Mouse (Mus musculus): Measurements from ENCODE around the gene Sgk2. TPM values are rescaled to one million over a fixed set of nuclear protein-coding genes. Genes with fewer than 3 reads are reported as not detected.

Gene Sgk2
- polyA plus RNA-seq, 1 experiment from 2014 or later, result 0.15 TPM

DNA sequence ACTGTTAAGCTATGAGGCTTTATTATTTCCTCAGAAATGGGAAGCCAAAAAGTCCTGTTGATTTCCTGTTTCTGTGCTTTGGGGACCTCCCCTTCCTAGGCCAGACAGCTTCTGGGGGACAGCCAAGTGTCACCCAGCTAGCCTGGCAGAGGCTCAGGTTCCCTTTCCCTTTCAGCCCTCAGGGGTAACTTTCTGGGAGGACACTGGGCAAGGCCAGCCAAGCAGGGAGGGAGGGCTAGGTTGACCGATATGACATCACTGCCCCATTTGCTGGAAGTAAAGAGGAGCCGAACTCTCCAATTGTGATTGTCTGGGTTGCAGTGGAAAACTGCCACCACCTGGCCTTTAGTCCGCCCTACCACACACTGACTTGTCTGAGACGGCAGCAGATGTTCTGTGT, 11.1 kb upstream of the Sgk2 start:
- ATAC-seq (ENCODE audit: low read depth), result no peak
- no peaks in the 10 kb centered on the region for H3K36me3 ChIP-seq (ENCODE audit: control insufficient read depth, insufficient read depth, low read length)
- no peak overlapping the region for H3K4me3 ChIP-seq (ENCODE audit: low read depth, low read length)
- H3K27me3 ChIP-seq (ENCODE audit: control insufficient read depth, insufficient read depth, low read length), result no peaks in the 10 kb centered on the region
- H3K9me3 ChIP-seq (ENCODE audit: control insufficient read depth, low read length), result no peaks in the 10 kb centered on the region
- H3K4me1 ChIP-seq (ENCODE audit: control insufficient read depth, insufficient read depth, low read length), result no peaks in the 10 kb centered on the region
- WGBS, result 56% methylated on average over 4 of the region's 4 CpGs
- no peak overlapping the region for H3K4me2 ChIP-seq (ENCODE audit: low read depth, low read length)
- no peak overlapping the region for H3K9ac ChIP-seq (replicated peaks; ENCODE audit: low read depth, low read length)
- no peak overlapping the region for H3K27ac ChIP-seq (ENCODE audit: low read depth, low read length)

GRCm38 (mm10) chr2:162984381-162984780, 2.7 kb upstream of the Sgk2 start:
- Histone ChIP-seq H3K9ac (replicated peaks; ENCODE audit: low read depth, low read length) (no peak overlapping the region), H3K4me3 (ENCODE audit: low read depth, low read length) (no peak overlapping the region), H3K9me3 (ENCODE audit: control insufficient read depth, low read length) (no peaks in the 10 kb centered on the region), H3K36me3 (ENCODE audit: control insufficient read depth, insufficient read depth, low read length) (no peaks in the 10 kb centered on the region), H3K4me1 (ENCODE audit: control insufficient read depth, insufficient read depth, low read length) (no peaks in the 10 kb centered on the region), H3K4me2 (ENCODE audit: low read depth, low read length) (no peak overlapping the region), H3K27ac (ENCODE audit: low read depth, low read length) (no peak overlapping the region), H3K27me3 (ENCODE audit: control insufficient read depth, insufficient read depth, low read length) (no peaks in the 10 kb centered on the region; the same call in 1 of the 2 replicates)
- ATAC-seq (ENCODE audit: low read depth), result no peak
- WGBS, result 94% methylated on average over 6 of the region's 6 CpGs

- Histone ChIP-seq H3K4me1 (ENCODE audit: control insufficient read depth, insufficient read depth, low read length) (no peaks in the 10 kb centered on the region), H3K9ac (replicated peaks; ENCODE audit: low read depth, low read length) (no peak overlapping the region), H3K4me2 (ENCODE audit: low read depth, low read length) (no peak overlapping the region), H3K27ac (ENCODE audit: low read depth, low read length) (no peak overlapping the region), H3K27me3 (ENCODE audit: control insufficient read depth, insufficient read depth, low read length) (no peaks in the 10 kb centered on the region; the same call in 1 of the 2 replicates), H3K9me3 (ENCODE audit: control insufficient read depth, low read length) (no peaks in the 10 kb centered on the region), H3K36me3 (ENCODE audit: control insufficient read depth, insufficient read depth, low read length) (no peaks in the 10 kb centered on the region), H3K4me3 (ENCODE audit: low read depth, low read length) (no peak overlapping the region)
- ATAC-seq (ENCODE audit: low read depth), result no peak; the same call in 1 of the 2 replicates
- WGBS, result 57% methylated on average over 3 of the region's 3 CpGs
These were observed 1.2 kb upstream of the Sgk2 start for GRCm38 (mm10) chr2:162985923-162986322.

DNA sequence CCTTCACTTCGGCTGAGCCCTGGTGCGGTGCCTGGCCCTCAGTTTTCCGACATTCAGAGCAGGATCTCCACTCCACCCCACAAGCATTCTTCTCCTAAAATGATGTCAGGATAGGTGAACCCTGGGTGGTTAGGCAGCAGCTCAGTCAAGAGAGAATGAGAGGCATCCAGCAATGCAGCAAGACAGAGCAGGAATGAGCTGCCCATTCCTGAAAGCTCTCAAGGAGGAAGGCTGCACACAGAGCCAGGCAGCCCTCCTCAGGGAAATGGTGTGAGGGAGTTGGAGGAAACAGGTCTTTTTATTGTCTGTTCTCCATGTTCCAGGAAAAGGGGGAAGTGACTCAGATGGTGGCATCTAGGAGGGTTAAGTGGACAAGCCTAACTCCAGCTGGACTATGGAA, 366 bp upstream of the Sgk2 start:
- Histone ChIP-seq H3K4me2 (ENCODE audit: low read depth, low read length) (no peak overlapping the region), H3K36me3 (ENCODE audit: control insufficient read depth, insufficient read depth, low read length) (no peaks in the 10 kb centered on the region), H3K4me1 (ENCODE audit: control insufficient read depth, insufficient read depth, low read length) (no peaks in the 10 kb centered on the region), H3K9me3 (ENCODE audit: control insufficient read depth, low read length) (no peaks in the 10 kb centered on the region), H3K9ac (replicated peaks; ENCODE audit: low read depth, low read length) (no peak overlapping the region), H3K27me3 (ENCODE audit: control insufficient read depth, insufficient read depth, low read length) (no peaks in the 10 kb centered on the region; the same call in 1 of the 2 replicates), H3K27ac (ENCODE audit: low read depth, low read length) (no peak overlapping the region), H3K4me3 (ENCODE audit: low read depth, low read length) (no peak overlapping the region)
- 89% methylated on average over 3 of the region's 3 CpGs for WGBS
- ATAC-seq (ENCODE audit: low read depth), result no peak

DNA sequence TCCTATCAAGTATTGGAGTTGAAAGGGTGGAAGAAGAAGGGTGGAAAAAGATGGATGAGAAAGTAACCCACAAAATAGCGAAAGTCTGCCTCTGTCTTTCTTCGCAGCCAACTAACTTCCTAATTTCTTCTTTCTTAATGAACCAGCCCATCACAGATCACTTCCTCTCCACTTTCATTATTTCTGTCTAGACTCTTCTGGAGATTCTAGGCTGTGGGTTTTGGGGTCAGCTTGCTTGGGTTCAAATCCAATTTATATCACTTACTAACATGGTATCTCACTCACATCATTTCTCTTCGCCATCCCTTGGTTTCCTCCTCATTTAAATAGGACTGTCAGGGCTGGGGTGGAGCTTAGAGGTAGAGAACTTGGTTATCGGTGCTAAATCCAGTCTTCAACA, 1.1 kb downstream of the Sgk2 start:
- no peak overlapping the region for H3K27ac ChIP-seq (ENCODE audit: low read depth, low read length)
- H3K9ac ChIP-seq (replicated peaks; ENCODE audit: low read depth, low read length), result no peak overlapping the region
- no peak overlapping the region for H3K4me2 ChIP-seq (ENCODE audit: low read depth, low read length)
- no peaks in the 10 kb centered on the region; the same call in 1 of the 2 replicates for H3K27me3 ChIP-seq (ENCODE audit: control insufficient read depth, insufficient read depth, low read length)
- no peak overlapping the region for H3K4me3 ChIP-seq (ENCODE audit: low read depth, low read length)
- no peaks in the 10 kb centered on the region for H3K9me3 ChIP-seq (ENCODE audit: control insufficient read depth, low read length)
- WGBS, result 90% methylated on average over 4 of the region's 4 CpGs
- H3K36me3 ChIP-seq (ENCODE audit: control insufficient read depth, insufficient read depth, low read length), result no peaks in the 10 kb centered on the region
- H3K4me1 ChIP-seq (ENCODE audit: control insufficient read depth, insufficient read depth, low read length), result no peaks in the 10 kb centered on the region
- ATAC-seq (ENCODE audit: low read depth), result no peak

DNA sequence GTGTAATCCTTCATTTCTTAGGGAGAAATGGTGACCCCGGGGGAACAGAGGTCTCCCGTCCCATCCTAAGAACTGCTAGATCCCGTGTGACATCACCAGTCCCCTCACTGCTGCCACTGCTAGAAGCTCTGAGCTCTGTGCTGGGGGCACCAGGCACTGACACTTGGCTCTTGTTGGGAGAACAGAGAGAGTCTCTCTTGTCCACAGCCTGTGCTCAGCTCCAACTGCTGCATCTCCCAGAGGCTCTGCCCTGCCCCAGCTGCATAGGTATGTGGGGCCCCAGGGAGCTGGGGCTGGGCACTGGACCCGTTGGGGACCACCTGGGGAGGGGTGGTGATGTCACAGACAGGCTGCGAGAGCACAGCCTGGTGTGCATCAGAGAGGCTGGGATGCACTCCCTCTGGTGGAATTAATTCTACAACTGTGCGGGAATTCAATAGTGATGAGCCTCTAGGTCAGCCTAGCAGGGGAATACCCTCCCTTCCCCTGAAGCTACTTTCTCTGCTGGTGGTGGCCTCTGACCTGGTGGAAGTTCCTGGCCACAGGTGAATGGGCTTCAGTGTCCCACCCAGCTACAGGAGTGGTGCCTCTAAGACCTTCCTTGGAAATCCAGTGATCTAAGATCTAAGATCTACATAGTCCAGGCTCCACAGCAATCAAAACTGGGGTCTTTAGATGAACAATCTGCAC, 4.4 kb downstream of the Sgk2 start:
- H3K9ac ChIP-seq (replicated peaks; ENCODE audit: low read depth, low read length), result no peak overlapping the region
- no peak overlapping the region for H3K27ac ChIP-seq (ENCODE audit: low read depth, low read length)
- H3K4me1 ChIP-seq (ENCODE audit: control insufficient read depth, insufficient read depth, low read length), result no peaks in the 10 kb centered on the region
- H3K27me3 ChIP-seq (ENCODE audit: control insufficient read depth, insufficient read depth, low read length), result no peaks in the 10 kb centered on the region; the same call in 1 of the 2 replicates
- WGBS, result 48% methylated on average over 6 of the region's 6 CpGs
- ATAC-seq (ENCODE audit: low read depth), result no peak
- H3K4me2 ChIP-seq (ENCODE audit: low read depth, low read length), result no peak overlapping the region
- H3K9me3 ChIP-seq (ENCODE audit: control insufficient read depth, low read length), result no peaks in the 10 kb centered on the region
- no peaks in the 10 kb centered on the region for H3K36me3 ChIP-seq (ENCODE audit: control insufficient read depth, insufficient read depth, low read length)
- H3K4me3 ChIP-seq (ENCODE audit: low read depth, low read length), result no peak overlapping the region

GRCm38 (mm10) chr2:162992084-162992437, 4.9 kb downstream of the Sgk2 start:
- Histone ChIP-seq H3K4me3 (ENCODE audit: low read depth, low read length) (no peak overlapping the region), H3K36me3 (ENCODE audit: control insufficient read depth, insufficient read depth, low read length) (no peaks in the 10 kb centered on the region), H3K9ac (replicated peaks; ENCODE audit: low read depth, low read length) (no peak overlapping the region), H3K4me1 (ENCODE audit: control insufficient read depth, insufficient read depth, low read length) (no peaks in the 10 kb centered on the region), H3K27me3 (ENCODE audit: control insufficient read depth, insufficient read depth, low read length) (no peaks in the 10 kb centered on the region; the same call in 1 of the 2 replicates), H3K27ac (ENCODE audit: low read depth, low read length) (no peak overlapping the region), H3K9me3 (ENCODE audit: control insufficient read depth, low read length) (no peaks in the 10 kb centered on the region), H3K4me2 (ENCODE audit: low read depth, low read length) (no peak overlapping the region)
- no peak for ATAC-seq (ENCODE audit: low read depth)

DNA sequence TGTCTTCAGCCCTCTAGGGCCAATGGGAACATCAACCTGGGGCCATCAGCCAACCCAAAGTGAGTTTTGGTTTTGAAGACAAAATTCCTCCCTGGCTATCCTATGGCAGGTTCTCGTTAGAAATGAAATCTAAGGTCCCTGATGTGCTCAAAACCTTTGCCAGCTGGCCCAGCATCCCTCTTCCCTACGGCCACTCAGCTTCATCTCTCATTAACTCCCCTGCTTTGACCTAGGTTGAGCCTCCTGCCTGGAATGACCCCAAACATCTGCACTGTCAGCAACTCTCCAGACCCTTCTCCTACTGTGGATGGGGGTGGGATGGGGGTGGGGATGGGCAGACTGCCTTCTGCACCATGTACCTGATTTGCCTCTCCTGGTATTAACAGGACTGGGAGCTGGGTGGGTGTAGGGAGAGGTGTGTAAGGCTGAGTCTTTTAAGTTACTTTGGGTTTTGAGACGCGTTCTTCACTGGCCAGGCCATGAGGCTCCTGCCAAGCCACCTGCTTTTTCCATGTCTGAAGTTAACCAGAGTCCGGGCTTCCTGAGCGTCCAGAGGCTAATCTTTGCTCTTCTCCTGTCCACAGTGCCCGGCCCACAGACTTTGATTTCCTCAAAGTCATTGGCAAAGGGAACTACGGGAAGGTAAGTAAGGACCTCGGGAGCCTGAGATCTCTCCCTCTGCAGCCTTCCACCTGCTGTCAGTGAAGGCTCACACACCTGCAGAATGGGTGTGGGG, 6.9 kb downstream of the Sgk2 start:
- no peaks in the 10 kb centered on the region for H3K9me3 ChIP-seq (ENCODE audit: control insufficient read depth, low read length)
- 87% methylated on average over 9 of the region's 9 CpGs for whole genome bisulfite sequencing

DNA sequence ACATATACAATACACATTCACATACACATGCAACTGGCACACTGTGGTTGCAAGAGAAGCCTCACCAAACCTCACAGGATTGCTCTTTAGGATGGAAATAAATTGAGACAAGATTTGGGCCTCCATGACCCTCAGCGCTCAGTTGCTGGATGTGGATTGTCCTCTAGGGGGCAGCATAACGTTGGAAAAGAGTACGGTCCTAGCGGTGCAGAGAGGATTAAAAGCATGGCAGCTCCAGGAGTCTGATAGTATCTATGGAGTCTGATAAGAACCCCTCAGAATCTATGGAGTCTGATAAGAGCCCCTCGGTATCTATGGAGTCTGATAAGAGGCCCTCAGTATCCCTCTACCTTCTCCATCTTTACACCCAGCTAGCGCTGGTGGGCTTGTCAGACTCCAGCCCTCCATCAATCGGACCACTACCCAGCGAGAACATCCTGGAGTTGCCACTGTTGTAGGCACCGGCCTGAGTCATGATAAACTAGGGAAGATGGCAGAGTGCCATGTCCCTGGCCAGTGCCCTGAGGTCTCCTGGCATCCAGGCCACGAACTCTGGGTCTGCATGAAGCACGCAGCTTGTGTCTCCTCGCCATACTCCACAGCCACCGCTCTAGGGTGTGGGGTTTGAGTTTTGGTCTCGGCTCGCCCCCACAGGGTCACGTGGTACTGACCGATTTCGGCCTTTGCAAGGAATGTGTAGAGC, 11.5 kb downstream of the Sgk2 start:
- 26% methylated on average over 18 of the region's 18 CpGs for WGBS
- no peak overlapping the region for H3K9ac ChIP-seq (replicated peaks; ENCODE audit: low read depth, low read length)
- no peaks in the 10 kb centered on the region for H3K27me3 ChIP-seq (ENCODE audit: control insufficient read depth, insufficient read depth, low read length)
- ATAC-seq (ENCODE audit: low read depth), result peak; percentile 60
- no peak overlapping the region for H3K27ac ChIP-seq (ENCODE audit: low read depth, low read length)
- H3K9me3 ChIP-seq (ENCODE audit: control insufficient read depth, low read length), result no peaks in the 10 kb centered on the region
- no peaks in the 10 kb centered on the region for H3K4me1 ChIP-seq (ENCODE audit: control insufficient read depth, insufficient read depth, low read length)
- H3K4me3 ChIP-seq (ENCODE audit: low read depth, low read length), result no peak overlapping the region
- no peaks in the 10 kb centered on the region for H3K36me3 ChIP-seq (ENCODE audit: control insufficient read depth, insufficient read depth, low read length)
- H3K4me2 ChIP-seq (ENCODE audit: low read depth, low read length), result peak overlapping the region; percentile 2; the same call in 1 of the 2 replicates

More for the DNA sequence above, 6.9 kb downstream of the Sgk2 start:
- Histone ChIP-seq H3K9ac (replicated peaks; ENCODE audit: low read depth, low read length) (no peak overlapping the region), H3K36me3 (ENCODE audit: control insufficient read depth, insufficient read depth, low read length) (no peaks in the 10 kb centered on the region), H3K4me3 (ENCODE audit: low read depth, low read length) (no peak overlapping the region), H3K4me2 (ENCODE audit: low read depth, low read length) (no peak overlapping the region), H3K4me1 (ENCODE audit: control insufficient read depth, insufficient read depth, low read length) (no peaks in the 10 kb centered on the region), H3K27ac (ENCODE audit: low read depth, low read length) (no peak overlapping the region), H3K27me3 (ENCODE audit: control insufficient read depth, insufficient read depth, low read length) (no peaks in the 10 kb centered on the region)
- ATAC-seq (ENCODE audit: low read depth), result no peak
